Mouse (Mus musculus): ENCODE measurements at regions not wholly inside any gene's neighbourhood (a gene's known extent, or its start where the extent isn't known, plus 50 kb on each side); places are given as distances from the start of the nearest gene placed in this dataset.

- TF ChIP-seq CTCF (IDR thresholded peaks at IDR 0.05; ENCODE audit: extremely low read depth, insufficient read length, insufficient replicate concordance, low read depth, low read length) (no peak), POLR2A (IDR thresholded peaks at IDR 0.05; ENCODE audit: low read depth, low read length) (no peak)
Measured at GRCm38 (mm10) chr10:67746140-67746539, 166.3 kb downstream of the Zfp365 start.

Measured in small intestine, adult 2 months (tissue).